Mouse (Mus musculus): Measurements from ENCODE around the gene Cdr2l.

GRCm38 (mm10) chr11:115367395-115367944 is 14.2 kb upstream of the Cdr2l start, which contains the start of gene Hid1:
- TF ChIP-seq CTCF (IDR thresholded peaks at IDR 0.05; ENCODE audit: low read depth, low read length): no peak
- no peak for TF ChIP-seq POLR2A (IDR thresholded peaks at IDR 0.05; ENCODE audit: borderline replicate concordance, low read depth, low read length)
